Mouse (Mus musculus) intestine, embryonic 16.5 days (tissue): ENCODE measurements around the gene Tox2. TPM values are rescaled to one million over a fixed set of nuclear protein-coding genes. Genes with fewer than 3 reads are reported as not detected.

Source experiments
- ATAC-seq: fragments of 200-750 bp; cut with Nextera tagmentation; 2 replicates; pipeline ENCODE4 v1.8.0; 2017; ENCODE audit warnings: moderate TSS enrichment, moderate library complexity
- H3K27ac ChIP-seq: fragments of 300-500 bp; sonication (generic); 2 replicates; pipeline ENCODE4 v1.5.1; 2014; ENCODE audit warnings: mild to moderate bottlenecking, low read length
- H3K27me3 ChIP-seq: fragments of 300-500 bp; sonication (generic); replicated peaks from 2 replicates; pipeline ENCODE4 v1.6.1; 2014; ENCODE audit warnings: low read length, control low read depth, mixed read lengths; ENCODE audit not compliant: control insufficient read depth, insufficient read depth
- H3K36me3 ChIP-seq: fragments of 300-500 bp; sonication (generic); 2 replicates; pipeline ENCODE4 v1.6.1; 2014; ENCODE audit warnings: low read length, control low read depth; ENCODE audit not compliant: control insufficient read depth, insufficient read depth
- H3K4me1 ChIP-seq: fragments of 300-500 bp; sonication (generic); 2 replicates; pipeline ENCODE4 v1.6.1; 2014; ENCODE audit warnings: low read length, control low read depth, mixed read lengths; ENCODE audit not compliant: control insufficient read depth, insufficient read depth
- H3K4me2 ChIP-seq: fragments of 300-500 bp; sonication (generic); 2 replicates; pipeline ENCODE4 v1.6.1; 2014; ENCODE audit warnings: low read depth, low read length, control low read depth
- H3K4me3 ChIP-seq: fragments of 300-500 bp; sonication (generic); 2 replicates; pipeline ENCODE4 v1.5.1; 2014; ENCODE audit warnings: mild to moderate bottlenecking, low read length
- H3K9ac ChIP-seq: fragments of 300-500 bp; sonication (generic); 2 replicates; pipeline ENCODE4 v1.6.1; 2014; ENCODE audit warnings: low read depth, low read length
- H3K9me3 ChIP-seq: fragments of 300-500 bp; sonication (generic); 2 replicates; pipeline ENCODE4 v1.6.1; 2016; ENCODE audit warnings: low read length, control low read depth; ENCODE audit not compliant: control insufficient read depth
- WGBS: fragments of 180-500 bp; shearing (Covaris S2); extraction: QIAGEN DNeasy Blood & Tissue Kit; methylation state at CpG from one replicate; pipeline ENCODE4 v1.1.7; 2014; 5-methylcytosine and 5-hydroxymethylcytosine counted together
- polyA plus RNA-seq: library from polyadenylated mRNA; unstranded; fragments of >200 nt; fragmentation: Nextera tagmentation; extraction: Ambion mirVana; gene quantifications from 2 replicates; pipeline ENCODE4 v1.2.1, GENCODE M21; 2015

Gene Tox2
- polyA plus RNA-seq, 1 experiment from 2014 or later = 5.7 TPM

DNA sequence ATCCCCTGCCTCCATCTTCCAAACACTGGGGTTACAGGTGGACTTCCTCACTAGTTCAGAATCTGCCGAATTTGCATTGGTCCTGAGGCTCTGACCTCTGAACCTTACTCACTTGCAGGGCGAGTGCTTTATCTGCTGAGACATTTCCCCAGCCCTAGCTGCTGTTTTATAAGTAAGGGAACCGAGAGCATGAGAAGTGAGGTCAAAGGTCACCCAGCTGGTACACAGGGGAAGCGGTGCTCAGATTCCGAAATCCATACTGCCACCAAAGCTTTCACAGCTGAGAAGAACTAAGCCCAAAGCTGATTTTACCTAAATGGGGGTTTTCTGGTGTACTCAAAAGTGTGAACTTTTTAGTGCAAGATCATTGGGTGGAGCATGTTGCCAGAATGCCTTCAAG, 38.9 kb downstream of the Tox2 start:
- no peak overlapping the region for H3K4me3 ChIP-seq
- H3K36me3 ChIP-seq = no peaks in the 10 kb centered on the region
- H3K4me2 ChIP-seq = no peak overlapping the region
- H3K4me1 ChIP-seq = no peaks in the 10 kb centered on the region
- H3K27me3 ChIP-seq = no peaks in the 10 kb centered on the region
- no peak overlapping the region for H3K27ac ChIP-seq
- ATAC-seq = peak; percentile 54
- no peak overlapping the region for H3K9ac ChIP-seq
- 26% methylated on average over 5 of the region's 5 CpGs for WGBS
- no peaks in the 10 kb centered on the region for H3K9me3 ChIP-seq

- Histone ChIP-seq H3K36me3 (no peaks in the 10 kb centered on the region), H3K4me2 (no peak overlapping the region), H3K4me3 (no peak overlapping the region), H3K4me1 (0 out of 2 replicates have a peak, but pooled peaks cover 3% of the 10 kb centered on the region), H3K9me3 (no peaks in the 10 kb centered on the region), H3K9ac (no peak overlapping the region), H3K27me3 (no peaks in the 10 kb centered on the region), H3K27ac (no peak overlapping the region)
- ATAC-seq = no peak
- 81% methylated on average over 12 of the region's 12 CpGs for WGBS
These were observed 41.3 kb downstream of the Tox2 start for GRCm38 (mm10) chr2:163243917-163244852.

DNA sequence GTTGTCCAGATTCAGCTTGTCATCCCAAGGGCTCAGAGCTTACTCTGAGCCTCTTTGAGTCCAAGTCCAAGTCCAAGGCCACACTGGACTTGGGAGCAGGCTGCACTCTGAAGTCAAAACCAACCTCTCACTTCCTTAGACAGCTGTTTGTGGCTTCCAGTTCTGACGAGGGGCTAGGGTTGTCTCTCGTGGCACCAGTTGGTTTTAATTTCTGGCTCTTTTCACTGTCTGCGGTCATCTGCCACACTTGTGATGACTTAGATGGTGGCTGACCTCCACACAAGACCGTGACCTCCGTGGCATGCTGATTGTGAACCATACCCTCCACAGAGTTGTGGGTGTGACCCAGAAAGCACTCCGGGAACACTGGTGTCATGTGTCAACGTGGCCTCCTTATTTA, 46.0 kb downstream of the Tox2 start:
- no peak overlapping the region for H3K4me2 ChIP-seq
- H3K4me1 ChIP-seq = peaks cover 5% of the 10 kb centered on the region; the same call in 1 of the 2 replicates
- no peaks in the 10 kb centered on the region for H3K9me3 ChIP-seq
- 75% methylated on average over 7 of the region's 7 CpGs for WGBS
- H3K9ac ChIP-seq = no peak overlapping the region
- H3K27me3 ChIP-seq = no peaks in the 10 kb centered on the region
- H3K36me3 ChIP-seq = no peaks in the 10 kb centered on the region
- H3K27ac ChIP-seq = no peak overlapping the region
- H3K4me3 ChIP-seq = no peak overlapping the region
- ATAC-seq = no peak

- Histone ChIP-seq H3K4me2 (no peak overlapping the region), H3K9ac (no peak overlapping the region), H3K4me1 (peaks cover 5% of the 10 kb centered on the region; the same call in 1 of the 2 replicates), H3K4me3 (no peak overlapping the region), H3K36me3 (no peaks in the 10 kb centered on the region), H3K27me3 (no peaks in the 10 kb centered on the region), H3K9me3 (no peaks in the 10 kb centered on the region), H3K27ac (no peak overlapping the region)
- ATAC-seq = no peak
- 96% methylated on average over 2 of the region's 2 CpGs for WGBS
These were observed 49.7 kb downstream of the Tox2 start for GRCm38 (mm10) chr2:163252645-163253044.

DNA sequence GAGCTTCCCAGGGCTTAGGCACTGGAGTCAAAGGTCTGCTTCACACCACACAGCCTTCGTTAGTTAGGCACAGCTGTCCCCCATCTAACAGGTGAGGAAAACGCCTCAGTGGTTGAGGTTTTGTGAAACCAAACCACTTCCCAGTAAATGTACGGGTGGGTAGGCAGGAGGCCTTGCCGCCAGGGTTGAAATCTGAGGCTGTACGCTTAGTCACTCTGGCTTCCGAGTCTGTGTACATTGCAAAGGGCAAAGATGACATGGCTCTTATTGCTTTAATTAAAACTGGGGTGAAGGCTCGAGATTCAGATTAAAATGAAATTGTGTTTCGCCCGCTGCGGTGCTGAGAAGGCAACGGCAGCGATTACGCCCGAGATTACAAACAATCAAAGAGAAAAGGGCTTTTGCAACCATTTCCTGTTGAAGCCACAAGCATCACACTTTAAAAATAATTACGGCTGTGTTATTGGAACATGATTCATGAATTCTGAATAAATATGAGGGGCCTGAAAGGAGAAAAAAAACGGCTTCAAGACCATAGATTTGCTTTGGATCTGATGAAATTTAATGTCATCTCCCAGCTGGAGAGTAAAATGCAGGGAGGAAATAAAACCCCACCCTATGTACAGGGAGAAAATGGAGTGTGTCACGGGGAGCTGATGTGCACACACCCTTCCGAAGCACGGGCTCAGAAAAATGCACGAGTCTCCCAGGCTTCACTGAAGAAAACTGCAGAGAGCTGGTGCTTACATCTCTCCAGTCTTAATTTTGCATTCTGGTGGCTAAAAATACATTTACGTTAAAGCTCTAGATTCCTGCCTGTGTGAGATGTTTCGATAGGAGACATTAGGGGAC, 50.5 kb downstream of the Tox2 start:
- no peaks in the 10 kb centered on the region for H3K27me3 ChIP-seq
- H3K4me1 ChIP-seq = peaks cover 5% of the 10 kb centered on the region; the same call in 1 of the 2 replicates
- H3K4me3 ChIP-seq = no peak overlapping the region
- no peaks in the 10 kb centered on the region for H3K36me3 ChIP-seq
- no peak overlapping the region for H3K27ac ChIP-seq
- 61% methylated on average over 22 of the region's 22 CpGs for WGBS
- no peak overlapping the region for H3K4me2 ChIP-seq
- H3K9me3 ChIP-seq = no peaks in the 10 kb centered on the region
- no peak overlapping the region for H3K9ac ChIP-seq
- peak; percentile 40; the same call in 1 of the 2 replicates for ATAC-seq

GRCm38 (mm10) chr2:163254228-163254627, 51.3 kb downstream of the Tox2 start:
- no peak overlapping the region for H3K27ac ChIP-seq
- no peaks in the 10 kb centered on the region for H3K27me3 ChIP-seq
- 89% methylated on average over 6 of the region's 6 CpGs for WGBS
- H3K4me2 ChIP-seq = no peak overlapping the region
- H3K4me3 ChIP-seq = no peak overlapping the region
- H3K9me3 ChIP-seq = no peaks in the 10 kb centered on the region
- no peaks in the 10 kb centered on the region for H3K36me3 ChIP-seq
- no peak for ATAC-seq
- no peak overlapping the region for H3K9ac ChIP-seq
- H3K4me1 ChIP-seq = peaks cover 2% of the 10 kb centered on the region; the same call in 1 of the 2 replicates

DNA sequence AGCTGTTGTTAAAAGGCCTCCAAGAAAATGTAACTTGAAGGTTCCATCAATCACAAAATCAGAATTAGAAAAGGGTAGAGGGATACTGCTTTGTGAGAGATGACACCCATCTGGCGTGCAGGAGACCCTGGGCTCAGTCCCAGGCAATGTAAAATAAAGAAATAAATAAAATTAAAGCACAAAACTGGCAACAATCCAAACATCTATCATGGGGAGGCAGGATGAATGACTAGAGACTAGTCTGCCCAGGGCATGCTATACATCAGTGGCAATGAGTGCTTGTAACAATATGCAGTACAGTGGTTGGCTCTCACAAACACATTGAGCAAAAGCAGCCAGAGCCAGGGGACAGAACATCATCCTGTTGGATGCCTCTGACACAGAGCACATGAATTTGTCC, 53.8 kb downstream of the Tox2 start:
- H3K9me3 ChIP-seq = no peaks in the 10 kb centered on the region
- no peak for ATAC-seq
- WGBS = 47% methylated on average over 1 of the region's 1 CpGs
- H3K4me3 ChIP-seq = no peak overlapping the region
- no peak overlapping the region for H3K4me2 ChIP-seq
- no peaks in the 10 kb centered on the region for H3K27me3 ChIP-seq
- H3K36me3 ChIP-seq = no peaks in the 10 kb centered on the region
- peaks cover 14% of the 10 kb centered on the region for H3K4me1 ChIP-seq
- no peak overlapping the region for H3K9ac ChIP-seq
- H3K27ac ChIP-seq = no peak overlapping the region

GRCm38 (mm10) chr2:163261362-163262054, 58.6 kb downstream of the Tox2 start:
- Histone ChIP-seq H3K9me3 (no peaks in the 10 kb centered on the region), H3K27me3 (no peaks in the 10 kb centered on the region), H3K4me1 (peaks cover 11% of the 10 kb centered on the region; the same call in 1 of the 2 replicates), H3K27ac (no peak overlapping the region), H3K4me3 (no peak overlapping the region), H3K4me2 (no peak overlapping the region), H3K36me3 (no peaks in the 10 kb centered on the region), H3K9ac (no peak overlapping the region)
- peak; percentile 88 for ATAC-seq
- WGBS = 69% methylated on average over 6 of the region's 6 CpGs

DNA sequence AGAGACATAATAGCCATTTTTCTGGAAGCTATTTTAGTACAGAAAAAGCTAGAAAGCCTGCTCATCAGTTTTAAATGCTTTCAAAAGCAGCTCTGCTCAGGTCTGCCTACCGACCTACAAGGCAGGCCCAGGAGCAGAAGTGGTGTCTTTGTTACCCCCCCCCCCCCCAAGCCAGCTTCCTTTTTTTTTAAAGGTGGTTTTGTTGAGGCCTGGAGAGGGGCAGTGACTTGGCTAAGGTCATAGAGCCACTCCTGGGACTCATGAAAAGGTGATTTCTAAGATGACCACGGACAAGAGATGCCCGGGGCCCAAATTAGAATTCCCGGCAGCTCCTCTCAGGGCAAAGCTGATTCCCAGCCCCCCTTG, 59.1 kb downstream of the Tox2 start:
- no peak for ATAC-seq
- Histone ChIP-seq H3K4me1 (peaks cover 11% of the 10 kb centered on the region; the same call in 1 of the 2 replicates), H3K4me3 (no peak overlapping the region), H3K36me3 (no peaks in the 10 kb centered on the region), H3K9ac (no peak overlapping the region), H3K27me3 (no peaks in the 10 kb centered on the region), H3K27ac (no peak overlapping the region), H3K4me2 (no peak overlapping the region), H3K9me3 (no peaks in the 10 kb centered on the region)
- 88% methylated on average over 4 of the region's 4 CpGs for WGBS
